Mouse (Mus musculus): ENCODE measurements around the gene Ppp1r3c.
"Not testable (repeated sequence)": the region's sequence is repeated elsewhere in the genome, so short reads cannot be mapped to it uniquely, and the experiment has no call there.

DNA sequence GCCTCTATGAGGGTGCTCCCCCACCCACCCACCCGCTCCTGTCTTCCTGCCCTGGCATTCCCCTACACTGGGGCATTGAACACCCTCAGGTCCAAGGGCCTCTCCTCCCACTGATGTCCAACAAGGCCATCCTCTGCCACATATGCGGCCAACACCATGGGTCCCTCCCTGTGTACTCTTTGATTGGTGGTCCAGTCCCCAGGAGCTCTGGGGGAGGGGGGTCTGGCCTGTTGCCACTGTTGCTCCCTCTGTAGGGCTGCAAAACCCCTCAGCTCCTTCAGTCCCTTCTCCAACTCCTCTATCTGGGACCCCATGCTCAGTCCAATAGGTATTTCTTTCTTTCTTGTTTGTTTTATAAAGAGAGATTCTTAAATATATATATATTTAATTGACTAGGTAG lies 6.0 kb downstream of the Ppp1r3c start:
- not testable (repeated sequence) for TF ChIP-seq CTCF (IDR thresholded peaks at IDR 0.05; ENCODE audit: low read depth); EP300 (optimal IDR thresholded peaks at IDR 0.05)
